27 mouse cellular contexts compared by ENCODE assay signal in genomic region chr15:27463876-27464275, GRCm38 (mm10). TPM values are rescaled to one million over a fixed set of nuclear protein-coding genes. Genes with fewer than 3 reads are reported as not detected.
A peak's percentile ranks its signal among the peaks of the same experiment; 100 is the strongest.
DNase-seq lines count a peak whose midpoint lies in the region; TF ChIP-seq lines count a peak whose summit lies in the region.
"Had no signal": no experiment of that assay in that cellular context is flagged by ENCODE, and none has a peak within 500 bp of the region (broad histone marks: within the 10 kb centered on the region; RNA-seq: fewer than 3 reads in every experiment).

No protein-coding gene starts in this region.

- TF ChIP-seq POLR2A in testis, adult 2 months (IDR thresholded peaks at IDR 0.05; ENCODE audit: control insufficient read depth, low read depth, low read length): no peak

- peaks cover 8% of the 10 kb centered on the region for H3K4me1 ChIP-seq in testis, adult 2 months (ENCODE audit: control insufficient read depth, insufficient read depth, low read length)

- H3K36me3 ChIP-seq in testis, adult 2 months (ENCODE audit: control insufficient read depth, insufficient read depth, low read length): no peaks in the 10 kb centered on the region
- H3K36me3 ChIP-seq: embryonic facial prominence, embryonic 10.5 days; embryonic facial prominence, embryonic 15.5 days; G1E; heart, embryonic 10.5 days; hindbrain, embryonic 12.5 days; midbrain, embryonic 13.5 days; neural tube, embryonic 13.5 days had no signal

- H3K4me3 ChIP-seq in layer of hippocampus, adult 2 months: no peak overlapping the region
- H3K4me3 ChIP-seq in testis, adult 2 months (ENCODE audit: control insufficient read depth, low read depth, low read length): no peak overlapping the region
- H3K4me3 ChIP-seq: embryonic facial prominence, embryonic 10.5 days; embryonic facial prominence, embryonic 15.5 days; forebrain, embryonic 13.5 days; heart, embryonic 10.5 days; hindbrain, embryonic 12.5 days; midbrain, embryonic 13.5 days; neural tube, embryonic 13.5 days had no signal

- DNase-seq in cerebellum, adult 8-10 months: peak; percentile 11
- no peak for DNase-seq in cerebellum, adult 9-11 months
- no peak for DNase-seq in layer of hippocampus, adult 2 months (ENCODE audit: low spot score in 2 of 2)
- no peak for DNase-seq in layer of hippocampus, postnatal 36 days
- no peak for DNase-seq in testis, postnatal 10 days (ENCODE audit: low spot score)
- peak; percentile 50 for DNase-seq in testis, postnatal 14 days (ENCODE audit: low spot score)
- DNase-seq in right cerebral cortex, postnatal 14 days: no peak
- DNase-seq: adrenal gland, postnatal 14 days; cerebellum, adult 11-12 months; cerebellum, postnatal 25 days; gastrocnemius, postnatal 14 days; heart, postnatal 36 days; kidney, adult 11 months; kidney, postnatal 25 days; left cerebral cortex, postnatal 4 days; lung, adult 18-20 months; thymus, postnatal 25 days had no signal

- no peak overlapping the region for H3K27ac ChIP-seq in layer of hippocampus, adult 2 months
- no peak overlapping the region for H3K27ac ChIP-seq in testis, adult 2 months (ENCODE audit: control insufficient read depth, insufficient read depth, low read depth, low read length)
- H3K27ac ChIP-seq: embryonic facial prominence, embryonic 10.5 days; embryonic facial prominence, embryonic 15.5 days; forebrain, embryonic 13.5 days; heart, embryonic 10.5 days; hindbrain, embryonic 12.5 days; macrophage; midbrain, embryonic 13.5 days; neural tube, embryonic 13.5 days had no signal

- H3K27me3 ChIP-seq in testis, adult 2 months (ENCODE audit: control insufficient read depth, insufficient read depth, low read length): no peaks in the 10 kb centered on the region; the same call in 1 of the 2 replicates
- H3K27me3 ChIP-seq: embryonic facial prominence, embryonic 15.5 days; forebrain, embryonic 13.5 days; hindbrain, embryonic 12.5 days; midbrain, embryonic 13.5 days; neural tube, embryonic 13.5 days had no signal

- TF ChIP-seq CTCF in layer of hippocampus, adult 2 months (conservative IDR thresholded peaks at IDR 0.05): peak; percentile 24; the same call in 1 of the 2 replicates
- 0 out of 2 replicates have a peak, but pooled peaks have one; percentile 6 for TF ChIP-seq CTCF in testis, adult 2 months (IDR thresholded peaks at IDR 0.05; ENCODE audit: control insufficient read depth, insufficient read depth, insufficient replicate concordance, low read depth, low read length)

RNA-seq across cellular contexts. Expression of gene Ank, which starts 2.6 kb away (rescaled TPM):
- 100 to 1,000 TPM; 160 TPM for total RNA-seq in layer of hippocampus, adult 2 months (2021)
- total RNA-seq in layer of hippocampus, postnatal 36 days (2021): 100 to 1,000 TPM; 156 to 161 TPM
- polyA plus RNA-seq in testis, adult 2 months (2012; rRNA removed): 7.7 and 9.1 TPM in 2 replicates

Comparison
In these comparisons a context has a peak if more than half of its experiments do, and no peak if none do; other contexts are left out.
1. DNase-seq: peak in cerebellum, adult 8-10 months (single experiment) and testis, postnatal 14 days (single experiment); none in cerebellum, adult 9-11 months (single experiment), layer of hippocampus, adult 2 months (0 of 2), layer of hippocampus, postnatal 36 days (0 of 2), testis, postnatal 10 days (single experiment) and right cerebral cortex, postnatal 14 days (single experiment).